Mouse (Mus musculus): ENCODE data around the gene Pi4kb. TPM values are rescaled to one million over a fixed set of nuclear protein-coding genes. Genes with fewer than 3 reads are reported as not detected.

Pi4kb gene
- polyA plus RNA-seq (2021; fragmentation: Nextera tagmentation) = 9.5 and 10.9 TPM in 2 replicates
- long read RNA-seq, experiment 1, transcript Pi4kb-201 (11 exons, 3,692 nt) = major isoform, 59 of 116 reads
- long read RNA-seq, experiment 1, transcript Pi4kb-202 (12 exons, 2,895 nt) = minor isoform, 32 of 116 reads
- long read RNA-seq, experiment 1, partial matches to known transcripts = 11 of 116 reads
- long read RNA-seq, experiment 1, other reads (novel, unspliced or antisense) = 10 of 116 reads
- long read RNA-seq, experiment 2, transcript Pi4kb-201 (11 exons, 3,692 nt) = major isoform, 6 of 19 reads
- long read RNA-seq, experiment 2, partial matches to known transcripts = 3 of 19 reads
- long read RNA-seq, experiment 2, other reads (novel, unspliced or antisense) = 7 of 19 reads

GRCm38 (mm10) chr3:94974528-94975422 is at the start of gene Pi4kb:
Gene Pi4kb (plus strand): TSS chr3:94974731.

DNA sequence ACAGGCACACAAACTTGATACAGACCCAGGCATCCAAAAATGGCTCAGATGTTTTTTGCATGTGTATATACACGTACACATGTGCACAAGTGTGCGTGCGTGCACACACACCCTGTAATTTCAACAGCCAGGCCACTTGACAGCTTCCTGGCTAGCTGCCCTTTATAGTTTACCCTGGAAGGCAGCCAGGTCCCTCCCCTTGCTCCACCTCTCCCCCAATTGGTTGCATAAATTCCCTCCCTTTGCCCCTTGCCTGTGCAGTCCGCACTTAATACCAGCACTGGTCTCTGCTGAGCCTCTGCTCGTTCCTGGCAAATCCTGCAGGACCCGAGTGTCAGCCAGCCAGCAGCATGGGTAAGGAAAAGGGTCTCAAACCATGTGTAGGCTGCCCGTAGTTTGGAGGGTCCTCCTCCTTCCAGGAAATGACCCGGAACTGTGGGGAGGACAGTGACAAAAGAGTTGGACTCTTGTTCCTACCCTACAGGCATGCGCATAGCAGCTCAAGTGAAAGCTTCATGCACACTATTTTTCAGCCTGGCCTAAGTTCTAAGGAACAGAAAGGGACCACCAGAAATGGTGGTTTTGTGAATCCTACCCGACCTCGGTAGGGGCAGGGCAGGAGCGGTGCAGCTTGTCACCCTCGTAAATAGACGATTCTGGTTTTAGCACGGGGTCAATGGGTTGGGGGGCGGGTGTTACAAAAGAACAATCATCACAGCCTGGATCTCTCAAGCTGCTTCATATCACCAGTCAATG is 41.5 kb upstream of the Pi4kb start, which contains the start of gene Selenbp1:
TSS of gene Selenbp1 (plus strand) at position 248 of the 756 bp plus-strand sequence.

DNA sequence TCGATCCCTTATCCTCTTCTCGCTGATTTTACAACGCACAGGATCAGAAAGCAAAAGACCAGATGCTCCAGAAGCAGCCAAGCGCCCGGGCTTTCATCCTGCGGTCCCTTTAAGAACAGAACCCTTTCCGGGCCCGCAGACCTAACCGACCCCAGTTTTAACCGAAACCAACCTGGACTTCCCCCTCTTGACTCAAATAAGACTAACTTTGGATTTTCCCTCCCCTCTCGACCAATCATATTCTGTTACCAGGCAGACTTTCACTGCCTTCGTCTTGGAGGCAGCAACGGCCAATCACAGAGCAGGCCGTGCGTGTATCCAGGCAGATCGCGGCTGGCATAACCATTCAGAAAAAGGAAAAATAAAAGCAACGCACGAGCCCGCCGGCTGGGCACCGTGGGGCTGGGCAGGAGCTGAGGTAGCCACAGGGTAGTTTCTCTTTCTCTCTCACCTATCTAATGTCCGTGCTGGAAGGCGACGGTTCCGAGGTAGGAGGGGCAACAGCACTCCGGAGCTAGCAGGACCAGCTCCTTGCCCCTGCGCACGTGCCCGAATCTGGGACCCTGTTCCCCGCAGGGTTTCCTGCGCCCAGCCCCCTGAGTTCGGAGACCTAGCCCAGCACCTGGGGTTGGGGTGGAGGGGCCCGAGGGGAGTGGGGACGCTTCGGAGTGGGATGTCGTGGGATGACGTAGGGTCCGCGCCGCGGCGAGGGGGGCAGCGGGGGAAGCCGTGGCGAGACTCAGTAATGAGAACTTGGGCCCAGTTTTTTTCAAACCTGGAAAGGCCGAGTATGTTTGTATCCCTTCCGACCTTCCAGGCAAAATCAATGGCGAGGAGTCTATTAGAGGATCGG is 20.5 kb upstream of the Pi4kb start, which contains the start of gene Rfx5:
TSS of gene Rfx5 (plus strand) at position 312 of the 853 bp plus-strand sequence.

GRCm38 (mm10) chr3:95015337-95015872 is 40.9 kb downstream of the Pi4kb start, which contains the start of gene Zfp687:
Gene Zfp687 (minus strand): TSS chr3:95015448.

DNA sequence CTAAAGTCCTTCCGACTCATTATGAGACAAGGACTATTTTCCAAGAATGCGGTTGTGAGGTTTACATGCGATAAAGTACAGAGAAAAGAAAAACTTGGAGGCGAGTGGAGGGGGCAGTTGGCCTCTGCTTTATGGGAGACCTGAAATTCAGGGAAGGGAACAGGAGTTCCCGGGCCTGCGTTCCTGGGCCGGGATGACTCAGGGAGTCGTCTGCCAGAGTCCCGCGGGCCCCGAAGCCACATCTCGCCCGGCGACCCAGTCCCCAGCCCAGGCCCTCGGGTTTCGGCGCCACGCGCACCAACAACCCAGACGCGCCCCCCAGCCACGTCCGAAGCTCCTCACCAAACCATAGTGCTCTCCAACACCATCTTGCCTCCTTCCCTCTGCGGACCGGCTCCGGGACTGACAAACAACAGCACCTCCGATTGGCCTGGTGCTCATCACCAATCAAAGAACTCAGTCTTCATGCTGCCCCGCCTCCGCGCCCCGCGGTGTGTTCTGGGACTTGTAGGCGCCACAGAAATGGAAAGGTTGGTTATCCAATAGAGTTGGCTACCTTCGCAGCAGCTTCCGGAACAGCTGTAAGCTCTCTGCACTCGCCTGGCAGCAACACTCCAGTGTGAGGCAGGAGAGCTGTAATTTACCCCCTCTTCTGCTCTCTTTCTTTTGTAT is 67.8 kb downstream of the Pi4kb start, which contains the start of gene Psmd4:
TSS of gene Psmd4 (minus strand) at position 449 of the 672 bp plus-strand sequence.

Other genes starting within 250 kb of the Pi4kb start
- gene Cgn, start 188.2 kb upstream of the Pi4kb start, polyA plus RNA-seq (2021; fragmentation: Nextera tagmentation) = 1.1 and 1.3 TPM in 2 replicates
- gene Pogz, start 137.2 kb upstream of the Pi4kb start, polyA plus RNA-seq (2021; fragmentation: Nextera tagmentation) = 4.5 and 6.3 TPM in 2 replicates
- gene Psmb4, start 87.8 kb upstream of the Pi4kb start, polyA plus RNA-seq (2021; fragmentation: Nextera tagmentation) = 171 and 200 TPM in 2 replicates
- 28.8 and 31.0 TPM in 2 replicates for gene Selenbp1, start 41.7 kb upstream of the Pi4kb start, polyA plus RNA-seq (2021; fragmentation: Nextera tagmentation)
- 1.3 and 3.1 TPM in 2 replicates for gene Rfx5, start 20.7 kb upstream of the Pi4kb start, polyA plus RNA-seq (2021; fragmentation: Nextera tagmentation)
- 4.1 and 7.6 TPM in 2 replicates for gene Zfp687, start 40.7 kb downstream of the Pi4kb start, polyA plus RNA-seq (2021; fragmentation: Nextera tagmentation)
- gene Psmd4, start 67.9 kb downstream of the Pi4kb start, polyA plus RNA-seq (2021; fragmentation: Nextera tagmentation) = 194 and 247 TPM in 2 replicates
- 7.9 and 12.4 TPM in 2 replicates for gene Pip5k1a, start 132.2 kb downstream of the Pi4kb start, polyA plus RNA-seq (2021; fragmentation: Nextera tagmentation)
- gene Vps72, start 136.3 kb downstream of the Pi4kb start, polyA plus RNA-seq (2021; fragmentation: Nextera tagmentation) = 42.8 and 51.5 TPM in 2 replicates
- 0.14 and 0.18 TPM in 2 replicates for gene Tmod4, start 149.7 kb downstream of the Pi4kb start, polyA plus RNA-seq (2021; fragmentation: Nextera tagmentation)
- gene Scnm1, start 159.3 kb downstream of the Pi4kb start, polyA plus RNA-seq (2021; fragmentation: Nextera tagmentation) = 63.0 and 67.8 TPM in 2 replicates
- 11.0 and 11.8 TPM in 2 replicates for gene Lysmd1, start 159.4 kb downstream of the Pi4kb start, polyA plus RNA-seq (2021; fragmentation: Nextera tagmentation)
- 2.5 and 3.2 TPM in 2 replicates for gene Tnfaip8l2, start 167.6 kb downstream of the Pi4kb start, polyA plus RNA-seq (2021; fragmentation: Nextera tagmentation)
- gene Sema6c, start 185.7 kb downstream of the Pi4kb start, polyA plus RNA-seq (2021; fragmentation: Nextera tagmentation) = 1.2 and 5.5 TPM in 2 replicates
- 0.60 TPM in 2 replicates for gene Gabpb2, start 243.2 kb downstream of the Pi4kb start, polyA plus RNA-seq (2021; fragmentation: Nextera tagmentation)